In the genomic region with DNA sequence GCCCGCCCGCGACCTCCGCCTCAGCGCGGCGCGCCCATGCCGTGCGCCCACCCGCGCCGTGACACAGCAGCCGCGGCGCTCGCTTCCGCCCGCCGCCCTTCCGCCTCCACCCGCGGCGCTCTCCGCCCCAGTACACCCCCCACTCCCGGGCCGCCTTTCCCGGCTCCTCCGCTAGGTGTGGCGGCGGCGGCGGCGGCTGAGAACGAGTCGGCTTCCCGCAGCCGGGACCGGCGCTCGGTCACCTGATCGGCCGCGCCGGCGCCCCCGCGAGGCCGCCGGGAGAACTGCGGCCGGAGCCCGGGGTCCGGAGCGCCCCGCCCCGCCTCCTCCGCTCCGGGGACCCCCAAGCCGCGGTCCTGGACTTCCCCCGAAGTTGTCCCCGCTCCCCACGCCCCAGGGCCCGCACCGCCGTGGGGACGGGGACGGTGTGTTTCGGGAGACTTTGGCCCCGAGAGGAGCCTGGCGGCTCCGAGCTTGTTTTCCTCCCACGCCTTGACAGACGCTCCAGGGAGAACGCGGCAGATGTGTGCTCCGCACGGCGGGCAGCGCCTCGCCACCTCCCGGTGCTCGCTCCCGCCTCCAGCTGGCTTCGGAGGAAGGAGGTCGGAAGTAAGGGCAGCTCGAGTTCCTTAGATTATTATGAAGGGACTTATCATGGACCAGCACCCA, we compare ENCODE assay signal across 1 mouse cellular context.
TF ChIP-seq lines count a peak whose summit lies in the region.

Gene Nckap1 (minus strand): TSS at position 338 of the 669 bp plus-strand sequence.

TF ChIP-seq in CH12.LX, 34 proteins besides CTCF, POLR2A, EP300 and RAD21 (continued from another document):
- TF ChIP-seq IRF4 (IDR thresholded peaks at IDR 0.05; ENCODE audit: low read depth, low read length) (0 out of 2 replicates have a peak, but pooled peaks have one; percentile 10), CHD1 (IDR thresholded peaks at IDR 0.05; ENCODE audit: low read depth, low read length) (no peak), GABPA (IDR thresholded peaks at IDR 0.05; ENCODE audit: insufficient replicate concordance, low read depth, low read length) (no peak), MAX (IDR thresholded peaks at IDR 0.05; ENCODE audit: low read length) (no peak), NRF1 (IDR thresholded peaks at IDR 0.05; ENCODE audit: low read depth, low read length) (no peak), ZMIZ1 (IDR thresholded peaks at IDR 0.05; ENCODE audit: low read depth, low read length) (no peak), ZC3H11A (IDR thresholded peaks at IDR 0.05; ENCODE audit: low read depth, low read length) (no peak), USF1 (IDR thresholded peaks at IDR 0.05; ENCODE audit: low read depth, low read length) (peak; percentile 76), KAT2A (IDR thresholded peaks at IDR 0.05; ENCODE audit: insufficient replicate concordance, low read length) (no peak), UBTF (IDR thresholded peaks at IDR 0.05; ENCODE audit: low read depth, low read length) (no peak; the same call in 1 of the 2 replicates), USF2 (conservative IDR thresholded peaks at IDR 0.05; ENCODE audit: low read depth, low read length) (no peak), JUN (IDR thresholded peaks at IDR 0.05; ENCODE audit: insufficient read depth, low read depth, low read length) (no peak), MEF2A (IDR thresholded peaks at IDR 0.05; ENCODE audit: borderline replicate concordance, low read depth, low read length) (no peak), ELF1 (IDR thresholded peaks at IDR 0.05; ENCODE audit: low read depth, low read length) (peak; percentile 39; the same call in 1 of the 2 replicates), CHD2 (IDR thresholded peaks at IDR 0.05; ENCODE audit: low read length) (no peak), BHLHE40 (IDR thresholded peaks at IDR 0.05; ENCODE audit: low read depth, low read length) (peak; percentile 56), MAFK (IDR thresholded peaks at IDR 0.05; ENCODE audit: insufficient replicate concordance, low read length) (no peak)
TF ChIP-seq in CH12.LX: peak in this region for 4.
